Mouse (Mus musculus): Measurements from ENCODE around the gene Lnx2.
A peak's percentile ranks its signal among the peaks of the same experiment; 100 is the strongest.

Lnx2 gene

DNA sequence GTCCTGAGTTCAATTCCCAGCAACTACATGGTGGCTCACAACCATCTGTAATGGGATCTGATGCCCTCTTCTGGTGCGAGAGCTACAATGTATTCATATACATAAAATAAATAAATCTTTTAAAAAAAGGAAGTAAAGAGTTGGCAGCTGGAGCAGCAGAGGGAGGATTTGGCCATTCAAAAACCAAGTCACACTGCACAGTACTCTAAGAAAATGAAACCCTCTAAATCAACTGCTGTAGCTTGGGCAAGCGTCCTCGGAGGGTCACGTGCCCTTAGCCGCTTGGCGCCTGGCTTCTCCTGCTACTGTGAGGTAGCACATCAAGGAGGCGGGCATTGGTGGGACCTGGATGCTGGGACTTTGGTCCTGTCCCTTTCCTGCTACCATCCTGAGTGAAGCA is 61.2 kb downstream of the Lnx2 start:
- no peak for DNase-seq

DNA sequence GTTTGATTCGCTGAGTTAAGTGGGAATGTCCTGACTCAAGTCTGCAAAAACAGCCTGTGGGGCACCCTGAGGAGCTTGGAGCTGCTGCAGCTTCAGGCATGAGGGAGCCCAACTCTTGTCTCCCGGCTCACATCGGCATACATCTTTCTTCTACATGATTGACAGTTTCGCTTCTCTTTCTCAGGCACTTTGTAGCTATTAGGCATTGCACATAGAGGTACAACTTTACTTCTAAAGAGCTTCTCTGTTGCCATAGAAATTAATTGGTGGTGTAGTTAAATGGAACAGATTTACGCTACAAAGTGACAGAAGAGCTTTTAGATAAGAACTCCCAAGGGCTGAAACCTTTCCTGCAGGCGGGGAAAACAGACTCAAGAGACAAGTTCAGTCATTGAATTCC is 62.5 kb downstream of the Lnx2 start:
- DNase-seq: no peak

DNA sequence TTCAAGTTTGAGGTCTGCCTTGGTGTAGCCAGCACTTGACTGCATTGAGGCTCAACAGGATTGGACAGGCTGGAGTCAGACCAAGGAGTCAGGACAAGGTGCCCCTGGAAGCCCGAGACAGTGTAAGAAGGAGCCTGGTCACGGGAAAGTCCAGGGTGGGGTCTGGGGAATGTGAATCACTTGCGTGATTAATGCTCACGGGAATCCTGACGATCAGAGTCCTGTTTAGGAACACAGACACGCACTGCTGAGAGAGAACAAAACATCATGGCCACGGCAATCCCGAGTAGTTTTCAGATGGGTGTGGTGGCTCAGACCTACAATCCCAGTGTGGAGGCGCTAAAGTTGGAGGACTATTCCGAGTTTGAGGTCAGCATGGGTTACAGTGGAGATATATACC is 65.1 kb downstream of the Lnx2 start:
- no peak for DNase-seq

DNA sequence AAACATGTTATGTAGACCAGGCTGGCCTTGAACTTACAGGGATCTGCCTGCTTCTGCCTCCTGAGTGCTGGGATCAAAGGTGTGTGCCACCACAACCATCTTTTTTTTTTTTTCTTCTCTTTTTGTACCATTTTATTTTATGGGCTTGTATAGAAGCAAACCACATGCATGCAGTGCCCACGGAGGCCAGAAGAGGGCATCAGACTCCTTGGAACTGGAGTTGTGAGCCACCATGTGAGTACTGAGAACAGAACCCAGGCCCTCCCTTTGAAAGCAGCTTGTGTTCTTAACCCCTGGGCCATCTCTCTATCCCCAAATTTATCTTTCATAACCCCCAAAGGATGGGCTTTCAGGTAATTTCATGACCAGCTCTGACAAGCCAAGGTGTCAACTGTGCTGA is 73.1 kb downstream of the Lnx2 start:
- DNase-seq: no peak

DNA sequence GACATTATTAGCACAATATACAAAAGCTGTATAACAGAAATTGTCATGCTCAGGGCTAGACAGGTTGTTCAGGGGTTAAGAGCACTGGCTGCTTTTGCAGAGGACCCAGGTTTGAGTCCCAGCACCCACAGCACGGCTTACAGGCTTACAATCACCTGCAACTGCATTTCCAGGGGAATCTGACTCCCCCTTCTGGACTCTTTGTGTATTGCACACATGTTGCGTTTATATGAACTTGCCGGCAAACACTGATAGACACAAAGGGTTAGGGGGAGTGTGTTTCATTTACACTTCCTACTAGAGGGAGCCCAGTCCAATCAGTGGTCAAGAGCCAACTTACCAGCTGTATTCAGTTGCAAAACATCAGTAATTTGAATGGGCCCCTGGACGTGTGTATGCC is 75.1 kb downstream of the Lnx2 start:
- no peak for DNase-seq

DNA sequence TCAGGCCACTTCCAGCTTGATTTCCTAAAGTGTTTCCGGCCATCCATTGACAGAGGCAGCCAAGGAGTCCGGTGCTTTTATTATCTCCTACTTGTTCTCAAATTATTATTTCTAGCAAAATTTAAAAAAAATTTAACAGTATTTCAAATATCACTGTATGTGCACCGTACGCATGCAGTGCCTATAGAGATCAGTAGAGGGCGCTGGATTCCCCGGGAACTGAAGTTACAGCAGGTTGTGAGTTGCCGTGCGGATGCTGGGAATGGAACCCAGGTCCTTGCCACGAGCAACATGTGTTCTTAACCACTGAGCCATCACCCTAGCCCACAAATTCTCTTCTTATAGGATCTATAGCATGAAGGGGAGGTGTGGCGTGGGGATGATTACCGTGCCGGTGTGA is 77.6 kb downstream of the Lnx2 start:
- no peak for DNase-seq

DNA sequence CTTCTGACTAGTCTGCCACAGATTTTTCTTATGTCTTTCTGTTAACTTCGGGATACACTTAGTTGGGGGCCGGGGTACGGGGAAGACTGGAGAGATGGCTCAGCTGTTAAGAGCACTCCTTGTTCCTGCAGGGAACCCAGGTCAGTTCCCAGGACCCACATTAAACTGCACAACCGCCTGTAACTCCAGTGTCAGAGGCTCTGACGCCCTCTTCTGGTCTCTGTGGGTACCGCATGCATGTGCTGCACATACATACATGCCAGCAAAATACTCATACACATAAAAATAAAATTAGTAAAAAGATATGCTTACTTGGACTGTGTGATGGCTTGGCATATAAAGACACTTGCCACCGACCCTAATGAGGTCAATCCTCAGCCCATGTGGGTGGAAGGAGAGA is 79.6 kb downstream of the Lnx2 start:
- no peak for DNase-seq

DNA sequence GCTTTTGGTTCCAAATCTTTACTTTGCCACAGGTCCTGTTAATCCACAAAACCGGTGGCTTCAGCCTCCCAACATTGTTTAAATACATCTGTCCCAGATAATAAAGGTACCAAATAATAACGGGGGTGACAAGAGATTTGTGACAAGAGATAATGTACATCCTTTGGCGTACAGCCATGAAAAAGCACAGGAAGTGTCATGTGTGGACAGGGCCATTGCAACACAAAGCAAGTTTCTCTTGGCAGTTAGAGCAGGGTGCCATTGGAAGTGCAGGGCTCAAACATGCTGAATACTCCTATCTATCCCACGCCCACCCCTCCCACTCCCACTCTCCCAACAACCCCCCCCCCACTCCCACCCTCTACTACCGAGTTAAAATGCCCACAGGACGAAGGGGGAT is 81.4 kb downstream of the Lnx2 start:
- no peak for DNase-seq

DNA sequence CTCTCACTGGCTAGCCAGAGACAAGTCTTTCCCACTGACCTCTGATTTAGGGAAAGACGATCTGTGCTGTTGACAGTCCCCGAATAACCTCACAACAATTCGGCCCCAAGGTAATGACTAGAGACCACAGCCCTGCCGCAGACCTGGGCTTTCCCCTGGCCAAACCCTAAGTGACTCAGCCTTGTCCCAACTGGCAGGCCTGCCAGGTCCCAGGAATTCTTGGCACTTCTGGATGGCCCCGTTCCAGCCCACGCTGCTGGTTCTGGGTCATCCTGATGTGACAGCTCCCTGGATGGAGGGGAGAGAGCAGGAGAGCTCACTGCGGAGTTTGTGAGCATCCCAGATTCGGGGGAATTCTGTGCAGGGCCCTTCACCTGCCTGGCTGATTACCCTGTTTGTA is 82.9 kb downstream of the Lnx2 start:
- DNase-seq: peak; percentile 46

DNA sequence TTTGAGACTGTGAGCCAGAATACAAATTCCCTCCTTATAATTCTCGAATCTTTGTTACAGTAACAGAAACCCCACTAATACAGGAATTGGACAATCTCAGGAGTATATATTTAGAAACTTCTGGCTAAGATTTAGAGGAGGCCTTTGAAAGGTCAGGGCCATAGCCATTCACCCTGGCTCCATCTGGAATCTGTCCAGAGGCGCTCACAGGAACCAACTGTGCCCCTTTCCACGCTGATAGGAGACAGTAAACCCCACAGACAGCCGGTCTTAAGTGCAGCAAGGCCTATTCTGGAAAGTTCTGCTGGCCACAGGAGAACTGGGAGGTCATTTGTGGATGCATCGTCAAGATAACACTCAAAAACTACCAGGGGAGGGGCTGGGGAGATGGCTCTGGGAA is 87.3 kb downstream of the Lnx2 start:
- DNase-seq: no peak

DNA sequence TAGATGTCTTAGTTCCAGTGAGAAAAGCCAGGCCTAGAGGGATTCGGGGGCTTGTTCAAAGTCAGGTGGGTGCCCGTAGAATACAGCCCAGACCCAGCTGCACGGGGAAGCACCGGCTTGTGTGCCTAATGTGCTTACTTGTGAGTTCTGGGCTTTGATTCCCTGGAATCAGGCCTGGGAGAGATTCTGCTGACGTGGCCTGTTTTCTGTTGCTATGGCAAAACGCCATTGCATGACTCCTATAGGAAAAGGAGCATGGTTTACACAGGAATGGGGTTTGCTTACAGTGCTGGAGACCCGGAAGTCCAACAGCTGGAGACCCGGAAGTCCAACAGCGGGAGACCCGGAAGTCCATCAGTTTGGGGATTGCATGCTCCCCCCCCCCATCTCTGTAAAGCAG is 88.8 kb downstream of the Lnx2 start:
- no peak for DNase-seq

DNA sequence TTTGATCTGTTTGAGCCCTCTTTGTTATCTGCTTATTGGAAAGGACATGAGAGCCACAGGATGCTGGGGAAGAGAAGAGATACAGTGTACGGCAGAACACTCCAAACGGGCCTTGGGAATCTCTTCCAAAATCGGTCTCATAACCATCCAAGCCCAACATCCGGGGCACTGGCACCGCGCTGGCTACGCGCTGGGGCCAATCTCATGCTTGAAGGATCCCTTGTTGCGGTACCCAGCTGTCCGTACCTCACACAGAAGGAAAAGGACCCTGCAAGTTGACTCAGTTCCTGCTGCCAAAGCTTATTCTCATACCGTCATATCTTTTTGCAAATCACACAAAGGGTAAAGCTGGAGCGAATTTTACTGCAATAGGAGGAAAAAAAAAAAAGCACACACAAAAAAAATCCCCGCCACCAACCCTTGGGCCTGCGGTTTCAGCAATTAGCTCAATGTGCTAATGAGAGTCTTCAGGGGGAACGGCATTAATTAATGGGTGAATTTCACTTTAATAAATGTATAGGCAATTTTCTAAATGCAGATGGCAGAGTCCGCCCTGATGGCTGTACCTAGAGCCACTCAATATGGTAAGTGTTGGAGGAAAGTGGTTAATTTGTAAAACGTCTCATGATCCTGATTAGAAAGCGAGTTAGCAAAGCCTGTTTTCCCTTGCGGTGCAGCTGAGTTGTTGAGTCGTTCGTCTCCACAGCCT is 90.5 kb downstream of the Lnx2 start:
- DNase-seq: no peak

DNA sequence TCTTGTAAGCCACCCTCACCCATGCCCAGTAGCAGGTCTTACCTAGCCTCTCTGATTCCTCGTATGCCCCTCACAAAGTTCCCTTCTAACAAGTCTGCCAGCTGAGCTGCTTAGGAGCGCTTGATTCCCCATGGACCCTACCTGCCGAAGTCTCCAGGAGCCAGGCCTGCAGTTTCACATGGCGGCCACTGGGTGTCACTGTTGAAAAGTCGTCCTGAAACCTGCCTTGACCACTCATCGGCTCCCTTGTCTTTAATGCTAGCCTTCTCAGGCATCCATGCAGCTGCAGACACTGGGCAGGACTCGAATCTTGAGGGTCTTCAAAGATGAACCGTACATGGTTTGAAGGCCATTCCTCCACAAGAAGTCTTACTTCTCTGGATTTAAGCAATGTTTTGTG is 93.2 kb downstream of the Lnx2 start:
- DNase-seq: peak; percentile 71

DNA sequence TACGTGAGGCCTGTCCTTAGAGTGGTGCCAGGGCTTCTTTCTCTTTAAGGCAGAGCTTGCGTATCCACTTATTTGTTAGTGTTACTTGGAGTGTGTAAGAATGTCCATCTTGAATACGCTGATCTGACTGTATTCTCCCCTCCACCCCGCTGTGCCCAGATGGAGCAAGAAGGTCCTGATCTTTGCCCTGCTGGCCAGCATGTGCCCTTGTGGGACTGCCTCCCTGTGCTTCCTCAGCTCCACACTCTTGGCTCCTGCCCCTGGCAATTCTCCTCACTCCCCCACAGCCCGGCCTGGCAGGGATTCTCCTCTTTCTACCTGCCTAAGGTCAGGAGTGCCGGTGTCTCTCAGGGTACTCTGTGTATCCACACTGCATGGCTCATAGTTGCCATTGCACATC is 95.0 kb downstream of the Lnx2 start:
- DNase-seq: peak; percentile 66

DNA sequence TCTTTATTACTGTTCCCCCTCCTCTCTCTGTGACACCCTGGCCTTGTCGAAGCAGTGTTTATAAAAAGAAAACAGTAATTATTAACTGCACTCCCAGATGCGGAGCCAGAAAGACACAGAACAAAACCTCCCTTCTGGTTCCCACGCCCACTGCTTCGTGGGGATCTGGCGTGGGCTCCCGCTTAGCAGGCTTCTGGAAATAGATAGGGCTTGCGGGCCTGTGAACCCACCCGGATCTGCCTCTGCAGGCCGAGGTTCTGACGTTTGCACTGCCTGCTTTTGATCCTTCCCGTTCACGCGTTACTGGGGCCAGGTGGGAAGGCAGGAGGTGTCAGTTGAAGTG is 101.6 kb downstream of the Lnx2 start:
- DNase-seq: peak; percentile 61

DNA sequence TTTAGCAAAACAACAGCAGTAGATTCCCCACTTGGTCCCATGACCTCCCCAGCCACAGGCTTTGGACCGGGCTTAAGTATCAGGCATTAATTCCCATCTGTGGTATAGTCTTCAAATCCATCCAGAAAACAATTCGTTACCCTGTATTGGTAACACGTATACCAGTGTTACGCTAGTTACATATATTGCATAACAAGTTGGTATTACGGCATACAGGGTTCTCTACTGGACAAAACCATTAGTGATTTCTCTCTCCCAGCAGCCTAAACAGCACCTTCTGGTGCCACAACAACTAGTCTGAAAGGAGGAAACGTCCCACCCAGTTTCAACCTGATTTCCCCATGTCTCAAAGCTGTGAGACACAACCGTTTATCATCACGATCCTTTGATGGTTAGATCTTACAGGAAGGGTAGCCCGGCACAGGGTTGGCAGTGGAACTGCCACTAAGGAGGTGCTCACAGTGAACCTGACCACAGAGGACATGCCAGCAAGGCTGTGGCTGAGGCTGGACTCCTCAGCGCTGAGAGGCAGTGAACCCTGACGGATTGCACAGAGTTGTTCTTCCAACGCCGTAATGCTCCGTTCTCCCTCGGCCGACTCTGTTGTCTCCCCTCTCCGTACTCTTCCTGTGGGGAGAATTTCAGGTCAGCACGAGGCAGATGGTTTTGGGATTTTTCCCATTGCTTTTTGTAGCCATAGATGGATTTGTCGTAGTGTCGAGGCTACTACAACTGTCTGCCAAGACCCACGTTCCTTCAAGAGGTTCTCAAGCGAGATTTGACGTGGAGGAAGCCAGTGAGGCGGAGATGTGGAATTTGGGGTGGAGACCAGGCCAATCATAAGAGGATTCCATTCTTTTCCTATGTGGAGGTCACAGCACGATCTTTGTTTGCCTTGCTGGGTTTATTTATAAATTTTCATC is 102.3 kb downstream of the Lnx2 start:
- DNase-seq: peak; percentile 64

DNA sequence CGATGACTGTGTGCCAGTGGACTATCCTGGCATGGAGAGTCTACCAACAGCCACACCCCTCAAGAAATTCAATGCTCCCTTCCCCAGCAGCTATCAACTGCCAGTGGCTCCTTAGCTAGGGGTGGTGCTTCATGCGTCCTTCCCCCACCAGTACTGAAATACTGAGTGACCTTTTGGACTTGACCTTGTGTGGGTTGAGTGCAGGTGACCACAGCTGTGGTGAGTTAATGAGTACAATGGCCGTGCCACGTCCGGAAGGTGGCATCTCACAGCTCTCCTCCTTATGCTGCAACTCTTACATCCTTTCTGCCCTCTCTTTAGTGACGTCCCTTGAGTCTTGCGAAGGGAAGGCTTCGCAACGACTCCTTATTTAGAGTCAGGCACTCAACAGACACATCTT is 103.0 kb downstream of the Lnx2 start:
- peak; percentile 64 for DNase-seq

DNA sequence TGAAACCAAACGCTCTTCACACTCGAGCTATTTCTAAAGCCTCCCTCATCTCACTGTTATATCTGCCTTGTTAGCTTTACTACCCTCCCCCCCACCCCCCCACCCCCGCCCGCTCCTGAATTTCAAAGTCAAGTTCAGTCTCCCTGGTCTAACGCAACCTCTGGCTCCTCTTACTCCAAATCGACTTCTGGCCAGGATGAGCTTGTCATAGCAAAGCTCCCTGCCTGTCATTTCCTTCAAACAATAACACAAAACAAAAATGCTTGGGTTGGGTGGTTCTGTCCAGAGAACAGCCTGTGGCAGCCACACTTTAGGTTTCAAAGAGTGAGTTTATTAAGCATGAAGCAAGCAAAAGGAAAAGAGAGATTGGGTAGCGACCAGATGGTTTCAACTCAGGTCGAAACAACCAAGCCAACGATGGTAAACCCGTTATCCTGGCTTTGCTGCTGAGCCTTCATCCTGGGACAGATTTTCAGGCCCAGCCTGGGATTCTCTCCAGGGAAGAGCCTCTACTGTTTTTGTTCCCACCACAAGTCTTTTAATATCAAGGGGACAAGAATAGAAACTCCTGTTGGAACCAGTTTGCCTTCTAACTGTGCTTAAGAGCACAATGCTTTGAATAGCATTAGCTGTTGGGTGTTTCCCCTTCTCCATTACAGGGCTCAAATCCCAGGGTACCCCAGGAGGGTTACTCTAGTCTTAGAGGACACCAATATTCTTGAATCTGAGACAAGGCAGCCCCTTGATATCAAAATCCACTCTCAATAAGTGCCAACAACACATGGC is 104.4 kb downstream of the Lnx2 start:
- no peak for DNase-seq

DNA sequence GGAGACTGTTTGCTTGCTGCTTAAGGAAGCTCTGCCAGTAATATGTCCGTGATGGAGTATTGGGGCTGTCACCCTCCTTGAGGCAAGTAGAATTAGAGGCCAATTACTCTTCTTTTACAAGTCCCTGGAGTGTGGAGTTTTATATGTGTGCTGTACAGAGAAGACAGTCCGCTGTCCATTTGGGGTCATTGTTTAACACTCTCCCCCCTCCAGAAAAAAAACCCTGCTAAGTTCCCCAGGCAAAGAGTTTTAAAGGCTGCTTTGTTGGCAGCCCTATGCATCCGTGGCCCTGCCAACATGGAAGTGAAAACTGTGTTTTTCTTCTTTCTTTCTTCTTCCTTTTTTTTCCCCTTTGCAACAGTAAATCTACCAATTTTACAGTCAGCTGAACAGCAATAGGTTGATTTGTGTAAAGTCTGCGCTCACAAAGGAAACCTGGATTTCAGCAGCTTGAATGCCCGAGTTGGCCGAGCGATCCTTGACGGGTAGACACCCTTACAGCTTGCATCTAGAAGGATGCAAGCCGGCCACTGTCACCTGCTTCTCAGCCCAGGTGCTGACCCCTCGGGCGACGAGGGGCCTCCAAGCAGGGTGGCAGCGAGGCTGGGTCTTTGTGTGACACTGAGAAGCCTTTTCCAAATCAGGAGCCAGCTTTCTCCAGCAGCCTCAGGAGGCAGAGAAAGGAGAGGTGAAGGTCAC is 107.5 kb downstream of the Lnx2 start:
- no peak for DNase-seq

All from kidney, adult 18-20 months (tissue).